Mouse (Mus musculus) right cerebral cortex, postnatal 25 days (tissue): ENCODE data around the gene Dcaf4.

ENCODE experiments used
- DNase-seq: peaks from one replicate; pipeline ENCODE4 v3.0.0; 2022

Gene Dcaf4

GRCm38 (mm10) chr12:83496336-83496735 lies 23.9 kb upstream of the Dcaf4 start:
- DNase-seq, result no peak

- no peak for DNase-seq
Measured at GRCm38 (mm10) chr12:83496736-83497135, 23.5 kb upstream of the Dcaf4 start.

- no peak for DNase-seq
Measured at GRCm38 (mm10) chr12:83497959-83498358, 22.3 kb upstream of the Dcaf4 start.

- DNase-seq, result no peak
Measured at GRCm38 (mm10) chr12:83499256-83499655, 21.0 kb upstream of the Dcaf4 start.

- DNase-seq, result peak; percentile 36
Measured at GRCm38 (mm10) chr12:83502190-83502589, 18.1 kb upstream of the Dcaf4 start.

- no peak for DNase-seq
Measured at GRCm38 (mm10) chr12:83506543-83506942, 13.7 kb upstream of the Dcaf4 start.

- no peak for DNase-seq
Measured at GRCm38 (mm10) chr12:83510586-83510985, 9.7 kb upstream of the Dcaf4 start.

- no peak for DNase-seq
Measured at GRCm38 (mm10) chr12:83512783-83513182, 7.5 kb upstream of the Dcaf4 start.

GRCm38 (mm10) chr12:83513185-83513584 lies 7.1 kb upstream of the Dcaf4 start:
- no peak for DNase-seq

- no peak for DNase-seq
Measured at GRCm38 (mm10) chr12:83514216-83514615, 6.0 kb upstream of the Dcaf4 start.

- DNase-seq, result no peak
Measured at GRCm38 (mm10) chr12:83517580-83517979, 2.7 kb upstream of the Dcaf4 start.

GRCm38 (mm10) chr12:83521083-83521482 lies 817 bp downstream of the Dcaf4 start:
- DNase-seq, result no peak

- no peak for DNase-seq
Measured at GRCm38 (mm10) chr12:83523056-83523455, 2.8 kb downstream of the Dcaf4 start.

GRCm38 (mm10) chr12:83523892-83524291 lies 3.6 kb downstream of the Dcaf4 start:
- no peak for DNase-seq

- no peak for DNase-seq
Measured at GRCm38 (mm10) chr12:83524329-83524728, 4.1 kb downstream of the Dcaf4 start.

- no peak for DNase-seq
Measured at GRCm38 (mm10) chr12:83525822-83526544, 5.7 kb downstream of the Dcaf4 start.

GRCm38 (mm10) chr12:83527816-83528215 lies 7.5 kb downstream of the Dcaf4 start:
- DNase-seq, result no peak

GRCm38 (mm10) chr12:83528665-83529064 lies 8.4 kb downstream of the Dcaf4 start:
- no peak for DNase-seq

GRCm38 (mm10) chr12:83531992-83532391 lies 11.7 kb downstream of the Dcaf4 start:
- no peak for DNase-seq

GRCm38 (mm10) chr12:83532966-83533365 lies 12.7 kb downstream of the Dcaf4 start:
- no peak for DNase-seq

- no peak for DNase-seq
Measured at GRCm38 (mm10) chr12:83534190-83534589, 13.9 kb downstream of the Dcaf4 start.

- DNase-seq, result no peak
Measured at GRCm38 (mm10) chr12:83535428-83535827, 15.2 kb downstream of the Dcaf4 start.

GRCm38 (mm10) chr12:83536039-83536438 lies 15.8 kb downstream of the Dcaf4 start:
- DNase-seq, result no peak

- DNase-seq, result no peak
Measured at GRCm38 (mm10) chr12:83543997-83544396, 23.7 kb downstream of the Dcaf4 start.

- no peak for DNase-seq
Measured at GRCm38 (mm10) chr12:83544791-83545190, 24.5 kb downstream of the Dcaf4 start.
